Mouse (Mus musculus) midbrain, embryonic 14.5 days (tissue): ENCODE results near the gene Vsig4. TPM values are rescaled to one million over a fixed set of nuclear protein-coding genes. Genes with fewer than 3 reads are reported as not detected.
A peak's percentile ranks its signal among the peaks of the same experiment; 100 is the strongest.
"Not testable (repeated sequence)": the region's sequence is repeated elsewhere in the genome, so short reads cannot be mapped to it uniquely, and the experiment has no call there.

Experiments
- ATAC-seq: fragments of 200-750 bp; cut with Nextera tagmentation; 2 replicates; pipeline ENCODE4 v1.8.0; 2017; ENCODE audit warnings: moderate number of reproducible peaks, moderate library complexity; ENCODE audit not compliant: low FRiP score, low TSS enrichment
- DNase-seq: peaks from one replicate; pipeline ENCODE4 v3.0.0-alpha.2; 2015
- H3K27ac ChIP-seq: fragments of 300-500 bp; sonication (generic); replicated peaks from 2 replicates; pipeline ENCODE4 v1.5.1; 2014; ENCODE audit warnings: mild to moderate bottlenecking, low read depth, low read length, moderate library complexity
- H3K27me3 ChIP-seq: fragments of 300-500 bp; sonication (generic); 2 replicates; pipeline ENCODE4 v1.6.1; 2014; ENCODE audit warnings: low read length, control low read depth, mixed read lengths; ENCODE audit not compliant: control insufficient read depth, insufficient read depth
- H3K36me3 ChIP-seq: fragments of 300-500 bp; sonication (generic); 2 replicates; pipeline ENCODE4 v1.6.1; 2014; ENCODE audit warnings: low read length, control low read depth; ENCODE audit not compliant: control insufficient read depth, insufficient read depth
- H3K4me1 ChIP-seq: fragments of 300-500 bp; sonication (generic); 2 replicates; pipeline ENCODE4 v1.6.1; 2014; ENCODE audit warnings: mild to moderate bottlenecking, antibody characterized with exemption, low read length, control low read depth; ENCODE audit not compliant: control insufficient read depth, insufficient read depth
- H3K4me2 ChIP-seq: fragments of 300-500 bp; sonication (generic); 2 replicates; pipeline ENCODE4 v1.6.1; 2014; ENCODE audit warnings: mild to moderate bottlenecking, low read length, moderate library complexity
- H3K4me3 ChIP-seq: fragments of 300-500 bp; sonication (generic); replicated peaks from 2 replicates; pipeline ENCODE4 v1.5.1; 2014; ENCODE audit warnings: low read depth, low read length
- H3K9ac ChIP-seq: fragments of 300-500 bp; sonication (generic); replicated peaks from 2 replicates; pipeline ENCODE4 v1.6.1; 2014; ENCODE audit warnings: mild to moderate bottlenecking, low read length, moderate library complexity
- H3K9me3 ChIP-seq: fragments of 300-500 bp; sonication (generic); 2 replicates; pipeline ENCODE4 v1.6.1; 2016; ENCODE audit warnings: low read length, control low read depth, mixed read lengths; ENCODE audit not compliant: control insufficient read depth
- WGBS: fragments of 180-500 bp; shearing (Covaris S2); extraction: QIAGEN DNeasy Blood & Tissue Kit; methylation state at CpG from one replicate; pipeline ENCODE4 v1.1.7; 2014; 5-methylcytosine and 5-hydroxymethylcytosine counted together
- microRNA counts: library from miRNA; unstranded; fragments of <30 nt; microRNA quantifications from one replicate; lab custom pipeline; 2016
- microRNA-seq: library from miRNA; unstranded; fragments of <30 nt; microRNA quantifications from one replicate; pipeline ENCODE4, GENCODE M21; 2016
- polyA plus RNA-seq: library from polyadenylated mRNA; unstranded; fragments of >200 nt; fragmentation: Nextera tagmentation; extraction: Ambion mirVana; gene quantifications from 2 replicates; pipeline ENCODE4 v1.2.1, GENCODE M21; 2014

The Vsig4 gene
- polyA plus RNA-seq, 1 experiment from 2014 or later = not detected

DNA sequence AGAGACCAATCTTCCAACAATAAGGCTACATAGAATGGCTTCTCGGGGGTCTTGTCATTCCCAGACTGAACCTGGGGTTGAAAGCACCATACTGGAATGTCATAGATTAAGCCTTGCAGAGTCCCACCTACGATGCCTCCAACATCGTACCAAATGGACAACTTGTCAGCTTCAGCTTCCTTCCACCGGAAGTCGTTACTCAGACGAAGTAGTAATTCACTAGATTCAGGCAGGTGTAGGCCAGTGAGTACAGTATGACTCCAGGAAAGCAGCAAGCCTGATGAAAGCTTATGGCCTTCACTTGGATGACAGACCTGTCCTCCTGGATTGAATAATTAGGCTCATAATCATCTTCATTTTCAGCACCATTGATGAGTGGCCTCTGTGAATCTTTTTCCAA is 69.0 kb downstream of the Vsig4 start:
- no peak overlapping the region for H3K9ac ChIP-seq
- 87% methylated on average over 6 of the region's 6 CpGs for WGBS
- no peaks in the 10 kb centered on the region for H3K36me3 ChIP-seq
- ATAC-seq (no peak), DNase-seq (no peak)
- no peaks in the 10 kb centered on the region for H3K27me3 ChIP-seq
- H3K9me3 ChIP-seq = no peaks in the 10 kb centered on the region
- no peak overlapping the region for H3K27ac ChIP-seq
- H3K4me2 ChIP-seq = no peak overlapping the region
- no peaks in the 10 kb centered on the region for H3K4me1 ChIP-seq
- no peak overlapping the region for H3K4me3 ChIP-seq

GRCm38 (mm10) chrX:96218088-96218487 is 75.2 kb downstream of the Vsig4 start:
- no peak overlapping the region for H3K9ac ChIP-seq
- ATAC-seq (no peak), DNase-seq (no peak)
- H3K36me3 ChIP-seq = no peaks in the 10 kb centered on the region
- 48% methylated on average over 1 of the region's 1 CpGs for WGBS
- no peaks in the 10 kb centered on the region for H3K4me1 ChIP-seq
- H3K4me3 ChIP-seq = no peak overlapping the region
- H3K27ac ChIP-seq = no peak overlapping the region
- H3K9me3 ChIP-seq = no peaks in the 10 kb centered on the region
- no peaks in the 10 kb centered on the region for H3K27me3 ChIP-seq
- no peak overlapping the region for H3K4me2 ChIP-seq

DNA sequence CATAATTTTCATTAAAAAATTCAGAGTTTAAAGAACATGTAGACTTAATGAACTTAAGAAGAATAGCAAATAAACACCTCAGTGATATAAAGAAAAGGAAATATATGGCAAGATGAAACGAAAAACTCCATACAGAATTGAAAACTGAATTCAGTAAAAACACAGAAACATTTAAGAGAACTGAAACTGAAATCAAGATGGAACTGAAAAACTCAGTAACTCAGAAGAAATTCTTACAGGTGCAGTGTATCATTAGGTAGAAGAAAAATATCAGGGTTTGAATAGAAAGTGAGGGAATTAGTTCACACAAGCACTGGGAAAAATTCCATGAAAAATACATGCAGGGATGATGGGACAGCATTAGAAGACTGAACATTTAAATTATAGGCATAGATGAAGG is 86.4 kb downstream of the Vsig4 start:
- Histone ChIP-seq H3K4me2 (no peak overlapping the region), H3K9me3 (no peaks in the 10 kb centered on the region), H3K9ac (no peak overlapping the region), H3K36me3 (no peaks in the 10 kb centered on the region), H3K27me3 (no peaks in the 10 kb centered on the region), H3K4me3 (no peak overlapping the region), H3K4me1 (no peaks in the 10 kb centered on the region), H3K27ac (no peak overlapping the region)
- no peak for ATAC-seq
- no peak for DNase-seq
- WGBS = 37% methylated on average over 1 of the region's 1 CpGs

GRCm38 (mm10) chrX:96205143-96205542 is 88.1 kb downstream of the Vsig4 start:
- not testable (repeated sequence) for ATAC-seq, H3K4me2 ChIP-seq, H3K27ac ChIP-seq, H3K9me3 ChIP-seq, DNase-seq, H3K4me3 ChIP-seq, H3K27me3 ChIP-seq, H3K9ac ChIP-seq, H3K36me3 ChIP-seq, H3K4me1 ChIP-seq
- 85% methylated on average over 3 of the region's 3 CpGs for WGBS

MicroRNAs encoded within 50 kb of the gene (microRNA counts, 519-probe panel; counts per million panel counts)
- microRNA mmu-miR-223 (lab: Ali Mortazavi, UCI) = 1,511 counts per million, percentile 4 among the panel's probes with 10 or more counts

Small RNAs within 50 kb of the gene (microRNA-seq; reads per million reads assigned to microRNA genes)
- gene Mir223 = 227 reads per million, percentile 64 among the genes with 10 or more reads in this experiment

Other genes with a start within 250 kb of the Vsig4 start
- gene Msn, start 197.4 kb downstream of the Vsig4 start, polyA plus RNA-seq = 18.0 and 33.8 TPM in 2 replicates
- 2.0 and 6.2 TPM in 2 replicates for gene Heph, start 161.9 kb upstream of the Vsig4 start, polyA plus RNA-seq
- not detected in 2 replicates for gene Hsf3, start 162.9 kb upstream of the Vsig4 start, polyA plus RNA-seq